Mouse (Mus musculus) frontal cortex, postnatal 36 days (tissue): ENCODE measurements at regions not wholly inside any gene's neighbourhood (a gene's known extent, or its start where the extent isn't known, plus 50 kb on each side); places are given as distances from the start of the nearest gene placed in this dataset.

Experiments
- DNase-seq, 2 experiments: peaks; one replicate each; pipeline ENCODE4 v3.0.0; 2022; ENCODE audit warnings: low spot score in 2 of 2

- DNase-seq: no peak
Measured at GRCm38 (mm10) chr15:62482357-62482756, 1362.6 kb downstream of the Gsdmc2 start.

DNA sequence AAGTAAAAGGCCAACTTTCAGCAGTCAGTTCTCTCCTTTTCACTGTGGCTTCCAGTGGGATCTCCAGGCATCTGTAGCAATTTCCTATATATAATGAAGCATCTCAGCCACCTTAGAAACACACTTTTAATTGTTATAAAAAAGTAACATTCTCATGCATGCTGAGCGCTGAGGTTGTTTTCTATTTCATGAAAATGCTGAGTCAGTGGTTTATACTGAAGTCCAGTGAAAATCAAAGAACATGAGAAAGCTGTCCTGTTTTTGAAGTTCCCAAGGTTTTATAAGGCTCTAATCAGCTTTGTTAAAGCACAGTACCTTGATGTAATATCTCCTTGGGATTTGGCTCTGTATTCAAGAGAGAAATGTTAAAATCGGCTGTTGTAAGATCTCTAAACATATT lies 1367.2 kb downstream of the Gsdmc2 start:
- DNase-seq: no peak

GRCm38 (mm10) chr15:62476452-62476851 lies 1368.5 kb downstream of the Gsdmc2 start:
- DNase-seq: no peak

GRCm38 (mm10) chr15:62470683-62471331 lies 1374.2 kb downstream of the Gsdmc2 start:
- no peak for DNase-seq

DNA sequence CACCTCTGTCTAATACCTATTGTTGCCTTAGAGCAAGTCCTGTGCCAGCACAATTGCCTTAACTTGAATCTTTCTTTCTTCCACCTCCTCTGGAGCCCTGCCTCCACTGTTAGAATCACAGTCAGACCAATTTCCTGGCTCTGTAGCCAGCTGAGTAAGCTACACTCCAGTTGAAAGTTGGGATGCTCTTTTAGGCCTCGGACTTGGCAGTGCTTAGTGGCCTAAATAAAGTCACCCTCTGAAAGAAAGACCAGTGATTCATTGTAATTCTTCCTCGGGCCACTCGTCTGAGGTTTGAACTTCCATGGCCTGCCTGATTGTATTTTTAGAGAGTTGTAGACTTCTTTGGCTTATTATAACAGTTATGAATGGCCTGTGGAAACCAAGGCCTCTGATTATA lies 1376.9 kb downstream of the Gsdmc2 start:
- no peak for DNase-seq

- DNase-seq: no peak
Measured at GRCm38 (mm10) chr15:62466856-62467255, 1378.1 kb downstream of the Gsdmc2 start.

DNA sequence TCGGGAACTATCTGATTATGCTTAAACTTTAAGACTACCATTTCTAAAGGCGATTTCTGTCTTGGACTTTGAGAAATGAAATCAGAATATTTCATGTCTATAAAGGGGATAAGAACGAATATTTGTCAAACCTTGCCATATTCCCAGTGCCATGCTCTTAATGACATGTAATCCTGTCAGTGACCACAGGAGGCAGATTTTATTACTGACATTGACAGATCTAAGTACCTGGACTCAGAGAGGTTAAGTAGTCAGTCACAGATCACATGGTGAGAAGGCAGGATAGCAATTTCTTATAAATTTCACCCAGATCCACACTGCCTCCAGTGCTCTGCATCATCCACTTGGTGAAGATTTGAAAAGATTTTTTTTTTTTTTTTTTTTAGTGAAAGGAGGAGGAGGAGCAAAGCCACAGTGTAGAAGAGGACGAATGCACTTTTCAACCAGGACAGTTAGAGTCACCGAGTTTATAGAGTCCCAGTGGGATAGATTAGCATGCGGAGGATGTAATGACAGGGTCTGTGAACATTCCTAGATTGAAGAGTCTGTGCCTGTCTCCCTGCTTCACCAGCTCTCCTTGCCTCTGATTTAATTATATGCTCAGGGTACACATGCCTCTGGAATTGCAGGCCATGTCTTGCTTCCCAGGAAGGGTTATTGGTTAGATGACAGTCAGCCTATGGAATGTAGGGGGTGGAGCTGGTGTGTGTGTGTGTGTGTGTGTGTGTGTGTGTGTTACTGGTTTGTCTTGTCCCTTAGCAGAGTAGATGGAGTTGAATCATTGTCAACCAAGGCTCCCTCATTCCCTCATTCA lies 1379.7 kb downstream of the Gsdmc2 start:
- DNase-seq: no peak

DNA sequence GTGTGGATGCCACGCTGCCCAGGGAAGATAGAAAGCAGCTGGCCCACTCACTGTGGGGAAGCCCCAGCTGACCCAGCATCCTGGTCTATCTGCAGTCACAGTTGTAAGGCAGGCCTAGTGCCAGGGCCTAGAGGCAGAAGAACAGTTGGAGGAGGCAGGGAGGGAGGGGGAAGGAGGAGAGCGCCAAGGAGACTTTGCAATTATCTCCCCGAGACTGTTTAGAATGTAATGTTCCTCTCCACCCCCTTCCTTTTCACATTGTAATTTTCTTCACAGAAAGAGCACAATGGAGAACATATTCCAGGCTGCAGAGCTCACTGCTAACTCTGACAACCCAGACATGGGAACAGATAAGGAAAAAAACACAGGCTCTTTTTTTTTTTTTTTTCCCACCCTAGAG lies 1382.3 kb downstream of the Gsdmc2 start:
- DNase-seq: peak; percentile 62 to 64

DNA sequence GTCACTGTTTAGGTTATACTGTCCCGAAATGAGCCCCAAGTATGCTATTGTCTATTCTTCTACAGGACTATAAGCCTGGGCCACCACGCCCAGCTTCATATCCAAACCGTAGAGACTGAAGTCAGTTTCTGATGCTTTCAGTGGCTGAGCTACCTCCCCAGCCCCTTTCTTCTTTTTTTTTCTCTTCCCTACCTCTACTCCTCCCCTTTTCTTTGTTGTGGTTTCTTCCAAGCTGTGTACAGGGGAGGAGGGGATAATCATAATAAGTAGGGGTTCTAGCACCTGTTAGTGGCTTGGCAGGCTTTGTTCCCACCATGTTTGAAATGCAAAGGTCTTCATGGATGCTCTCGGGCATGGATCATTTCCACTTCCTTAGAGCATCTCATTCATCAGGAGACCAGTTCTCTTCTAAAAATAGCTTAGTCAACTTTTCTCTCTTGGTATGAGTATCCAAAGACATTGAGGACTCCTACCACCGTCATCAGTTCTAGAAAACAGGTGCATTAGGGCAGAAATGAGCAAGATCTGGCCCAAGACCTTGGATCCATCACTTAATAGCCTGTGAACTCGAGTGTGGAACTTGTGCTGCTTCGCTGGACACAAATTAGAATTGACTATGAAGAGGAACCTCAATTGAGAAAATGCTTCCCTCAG lies 1383.5 kb downstream of the Gsdmc2 start:
- no peak for DNase-seq

DNA sequence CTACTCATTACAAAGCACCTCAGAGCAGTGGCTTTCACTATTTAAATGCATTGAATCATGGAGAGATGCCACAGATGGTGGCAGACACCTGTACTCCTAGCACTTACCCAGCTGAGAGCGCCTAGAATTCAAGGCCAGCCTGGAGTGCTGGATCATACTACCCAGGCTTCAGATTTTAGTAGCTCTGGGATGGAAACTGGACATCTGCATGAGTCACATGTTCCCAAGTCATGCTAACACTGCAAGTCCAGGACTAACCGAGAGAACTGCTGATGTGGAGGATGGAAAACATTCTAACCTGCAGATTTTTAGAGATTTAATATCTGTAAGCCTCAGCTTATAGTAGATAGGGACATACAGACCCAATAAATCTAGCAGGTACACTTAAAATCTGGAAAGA lies 1384.3 kb downstream of the Gsdmc2 start:
- no peak for DNase-seq

DNA sequence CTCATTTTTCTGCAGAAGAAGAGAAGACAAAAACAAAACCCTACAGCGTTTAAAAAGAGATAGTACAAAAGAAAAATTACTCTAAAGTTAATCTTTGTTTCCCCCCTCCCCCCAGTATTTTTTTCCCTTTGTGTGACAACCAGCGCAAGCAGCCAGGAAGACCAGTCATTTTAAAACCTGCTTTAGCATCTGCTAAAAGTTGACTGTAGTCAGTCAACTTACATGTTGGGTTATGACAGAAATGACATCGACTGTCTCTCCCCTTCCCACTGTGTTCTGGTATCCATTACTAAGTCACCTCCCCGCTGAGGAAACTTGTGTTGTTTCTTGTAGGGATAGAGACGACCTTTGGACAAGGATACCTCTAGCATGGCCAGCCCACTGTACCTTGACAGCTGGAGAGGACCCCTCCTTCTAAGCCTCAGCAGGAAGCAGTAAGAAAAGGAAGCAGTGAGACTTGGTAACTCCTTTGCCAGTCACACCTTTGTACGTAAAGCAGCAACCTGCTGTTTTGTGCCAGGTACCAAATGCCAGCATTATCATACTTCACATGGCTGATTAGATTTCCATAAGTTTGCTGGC lies 1384.9 kb downstream of the Gsdmc2 start:
- no peak for DNase-seq

DNA sequence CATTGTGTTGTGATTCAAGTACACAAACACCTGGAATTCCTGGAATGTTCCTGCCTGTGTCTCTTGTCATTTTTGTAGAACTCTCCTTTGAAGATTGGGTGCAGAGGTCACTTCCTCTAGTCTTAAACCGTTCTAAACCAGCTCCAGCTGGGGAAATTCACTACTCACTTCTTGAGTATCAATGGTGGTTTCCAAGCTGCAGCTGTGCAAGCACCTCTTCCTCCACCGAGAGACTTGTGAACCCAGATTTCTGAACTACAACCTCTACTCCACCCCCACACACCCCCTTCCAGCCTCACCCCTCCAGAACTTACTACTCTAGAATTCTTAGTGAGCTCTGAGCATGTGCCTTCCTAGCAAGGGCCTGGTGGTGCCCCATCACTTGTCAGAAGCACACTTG lies 1387.0 kb downstream of the Gsdmc2 start:
- DNase-seq: no peak

- no peak for DNase-seq
Measured at GRCm38 (mm10) chr15:62457051-62457664, 1387.8 kb downstream of the Gsdmc2 start.

DNA sequence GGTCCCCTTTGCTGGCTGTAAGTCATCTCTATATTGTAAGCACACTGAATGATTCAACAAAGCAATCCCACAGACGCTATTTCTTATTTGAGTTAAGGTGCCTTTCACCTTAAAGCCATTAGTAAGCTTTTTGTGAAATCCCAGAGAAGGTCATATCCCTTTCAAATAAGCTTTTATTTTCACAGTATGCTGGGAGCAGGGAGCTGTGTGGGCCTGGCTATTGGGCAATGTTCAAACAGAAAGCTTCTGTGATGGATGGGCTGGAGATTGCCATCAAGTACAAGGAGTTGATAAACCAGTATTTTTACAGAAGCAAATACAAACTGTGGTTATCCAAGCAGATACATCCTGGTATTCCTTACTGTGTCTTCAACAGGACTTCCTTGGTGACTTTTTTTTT lies 1389.0 kb downstream of the Gsdmc2 start:
- no peak for DNase-seq

DNA sequence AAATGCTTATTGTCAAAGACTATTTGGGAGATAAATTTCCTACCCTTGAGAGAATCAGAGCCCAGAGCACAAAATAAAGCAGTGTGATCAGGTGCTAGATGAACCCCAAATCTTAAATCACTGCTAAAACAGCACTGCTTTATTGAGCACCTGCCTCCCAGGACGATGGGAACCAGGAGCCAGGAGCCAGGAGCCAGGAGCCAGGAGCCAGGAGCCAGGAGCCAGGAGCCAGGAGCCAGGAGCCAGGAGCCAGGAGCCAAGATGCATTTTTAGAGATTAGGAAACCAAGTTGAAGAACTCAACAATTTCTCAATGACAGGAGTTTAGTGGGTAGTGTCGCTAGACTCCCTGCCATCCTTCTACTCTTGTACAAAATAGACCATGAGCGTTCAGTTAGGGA lies 1396.9 kb downstream of the Gsdmc2 start:
- no peak for DNase-seq

DNA sequence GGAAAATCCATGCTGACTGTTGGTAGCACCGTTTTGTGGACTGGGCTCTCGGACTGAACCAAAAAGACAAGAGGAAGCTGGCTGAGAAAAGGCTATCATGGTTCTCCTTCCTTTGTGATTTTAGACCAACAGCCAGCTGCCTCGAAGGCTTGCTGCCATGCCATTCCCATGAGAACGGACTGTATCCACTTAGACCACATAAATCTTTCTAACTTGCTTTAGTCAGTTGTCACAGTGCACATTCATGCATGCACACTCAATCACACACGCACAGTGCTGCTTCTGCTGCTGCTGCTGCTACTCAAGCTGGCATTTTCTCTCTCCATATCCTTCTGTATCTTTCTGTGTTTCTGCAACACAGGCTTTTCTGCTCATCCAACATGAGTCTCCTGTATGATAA lies 1405.8 kb downstream of the Gsdmc2 start:
- no peak for DNase-seq

- DNase-seq: no peak
Measured at GRCm38 (mm10) chr15:62436631-62437030, 1408.3 kb downstream of the Gsdmc2 start.

DNA sequence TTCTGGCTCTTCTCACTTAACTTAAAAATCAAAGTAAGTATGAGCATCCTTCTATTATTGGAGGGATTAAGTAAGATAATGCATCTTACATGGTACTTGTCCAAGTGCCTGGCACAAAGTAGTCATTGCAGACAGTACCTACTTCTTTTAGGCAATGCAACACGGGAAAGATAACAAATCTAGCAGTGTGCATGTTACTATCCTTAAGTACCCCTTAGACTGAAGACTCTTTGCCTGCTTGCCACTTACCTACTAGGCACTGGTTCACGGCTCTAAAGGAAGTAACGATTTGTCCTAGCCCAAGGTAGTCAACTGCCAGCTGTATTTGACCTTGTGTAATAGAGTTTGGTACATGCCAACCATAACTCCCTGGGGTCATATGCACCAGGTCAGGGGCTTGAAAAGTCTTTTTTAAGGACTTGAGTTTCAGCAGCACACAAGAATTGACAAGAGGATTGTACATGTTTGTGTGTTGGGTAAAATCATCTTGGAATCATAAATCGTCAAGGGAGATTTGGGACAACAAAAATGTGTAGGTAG lies 1409.8 kb downstream of the Gsdmc2 start:
- no peak for DNase-seq

DNA sequence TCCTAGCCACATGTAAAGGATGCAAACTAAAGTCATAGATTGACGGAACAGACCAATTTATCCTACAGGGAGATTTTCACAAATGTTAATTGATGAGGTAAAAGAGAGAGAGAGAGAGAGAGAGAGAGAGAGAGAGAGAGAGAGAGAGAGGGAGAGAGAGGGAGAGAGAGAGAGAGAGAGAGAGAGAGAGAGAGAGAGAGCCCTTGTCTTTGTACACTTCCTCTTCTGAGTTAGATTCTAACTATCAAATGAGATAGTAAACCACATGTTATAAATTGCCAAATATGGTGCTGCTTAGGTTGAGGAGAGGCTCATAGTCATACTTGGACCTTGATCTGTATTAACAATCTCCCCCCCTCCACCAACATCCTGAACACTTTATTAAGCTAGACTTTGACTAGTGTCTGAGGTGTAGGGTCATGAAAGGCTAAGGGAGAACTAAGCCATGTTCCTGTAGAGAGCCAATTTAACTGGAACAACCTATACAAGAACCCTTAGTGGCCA lies 1412.2 kb downstream of the Gsdmc2 start:
- DNase-seq: no peak

- no peak for DNase-seq
Measured at GRCm38 (mm10) chr15:62431150-62431678, 1413.8 kb downstream of the Gsdmc2 start.

DNA sequence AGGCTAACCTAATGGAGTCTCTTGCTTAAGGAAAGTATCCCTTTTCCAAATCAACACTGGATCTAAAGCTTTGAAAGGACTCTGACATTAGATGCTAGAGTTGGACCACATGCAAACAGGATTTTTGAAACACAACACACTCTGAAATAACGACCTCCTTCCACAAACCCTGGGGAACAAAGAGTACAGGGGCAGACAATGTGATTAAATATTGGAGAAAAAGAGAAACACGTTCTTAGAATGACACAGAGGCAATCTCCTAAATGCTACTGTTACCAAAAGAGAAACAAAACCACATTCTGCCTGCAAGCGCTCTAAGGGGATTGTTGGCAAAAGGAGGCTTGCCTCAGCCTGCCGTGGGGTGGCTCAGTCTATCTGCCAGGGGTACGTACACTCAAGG lies 1422.0 kb downstream of the Gsdmc2 start:
- no peak for DNase-seq
